Mouse (Mus musculus) midbrain, embryonic 11.5 days (tissue): ENCODE data around the gene Hapln3. TPM values are rescaled to one million over a fixed set of nuclear protein-coding genes. Genes with fewer than 3 reads are reported as not detected.

ENCODE experiments used
- ATAC-seq: fragments of 200-750 bp; cut with Nextera tagmentation; 2 replicates; pipeline ENCODE4 v1.8.0; 2017; ENCODE audit warnings: moderate TSS enrichment, moderate library complexity; ENCODE audit not compliant: low FRiP score
- DNase-seq: peaks from one replicate; pipeline ENCODE4 v3.0.0; 2015; ENCODE audit warnings: low spot score; ENCODE audit errors: missing footprints
- H3K27ac ChIP-seq: fragments of 300-500 bp; sonication (generic); 2 replicates; pipeline ENCODE4 v1.5.1; 2014; ENCODE audit warnings: low read depth, low read length
- H3K27me3 ChIP-seq: fragments of 300-500 bp; sonication (generic); 2 replicates; pipeline ENCODE4 v1.6.1; 2014; ENCODE audit warnings: mild to moderate bottlenecking, low read length, moderate library complexity, mixed read lengths; ENCODE audit not compliant: control insufficient read depth, insufficient read depth
- H3K36me3 ChIP-seq: fragments of 300-500 bp; sonication (generic); 2 replicates; pipeline ENCODE4 v1.6.1; 2014; ENCODE audit warnings: mild to moderate bottlenecking, low read length, moderate library complexity, mixed read lengths; ENCODE audit not compliant: control insufficient read depth, insufficient read depth
- H3K4me1 ChIP-seq: fragments of 300-500 bp; sonication (generic); 2 replicates; pipeline ENCODE4 v1.6.1; 2014; ENCODE audit warnings: low read length; ENCODE audit not compliant: control insufficient read depth, insufficient read depth
- H3K4me2 ChIP-seq: fragments of 300-500 bp; sonication (generic); 2 replicates; pipeline ENCODE4 v1.6.1; 2014; ENCODE audit warnings: mild to moderate bottlenecking, moderate library complexity
- H3K4me3 ChIP-seq: fragments of 300-500 bp; sonication (generic); 2 replicates; pipeline ENCODE4 v1.5.1; 2014; ENCODE audit warnings: low read depth, low read length
- H3K9ac ChIP-seq: fragments of 300-500 bp; sonication (generic); 2 replicates; pipeline ENCODE4 v1.6.1; 2014; ENCODE audit warnings: low read length
- H3K9me3 ChIP-seq: fragments of 300-500 bp; sonication (generic); 2 replicates; pipeline ENCODE4 v1.6.1; 2016; ENCODE audit warnings: low read length; ENCODE audit not compliant: control insufficient read depth
- WGBS: fragments of 180-500 bp; shearing (Covaris S2); extraction: QIAGEN DNeasy Blood & Tissue Kit; methylation state at CpG from one replicate; pipeline ENCODE4 v1.1.7; 2014; 5-methylcytosine and 5-hydroxymethylcytosine counted together
- polyA plus RNA-seq: library from polyadenylated mRNA; unstranded; fragments of >200 nt; fragmentation: Nextera tagmentation; extraction: Ambion mirVana; gene quantifications from 2 replicates; pipeline ENCODE4 v1.2.1, GENCODE M21; 2014

The Hapln3 gene
- polyA plus RNA-seq, 1 experiment from 2014 or later, result 2.1 TPM

DNA sequence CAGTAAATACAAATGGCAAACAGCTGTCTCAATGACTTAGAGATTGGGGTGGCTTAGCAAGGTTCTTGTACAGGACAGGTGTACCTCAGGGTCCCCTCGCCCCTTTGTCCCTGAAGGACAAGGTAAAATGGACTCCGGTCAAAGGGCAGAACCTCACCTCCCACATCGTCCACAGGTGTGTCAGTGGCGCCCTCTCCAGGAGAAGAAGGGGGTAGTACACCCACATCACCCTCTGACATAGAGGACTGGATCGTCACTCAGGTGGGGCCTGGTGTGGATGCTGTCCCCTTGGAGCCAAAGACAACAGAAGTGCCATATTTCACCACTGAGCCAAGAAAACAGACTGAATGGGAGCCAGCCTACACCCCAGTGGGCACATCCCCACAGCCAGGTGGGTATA lies 34.3 kb downstream of the Hapln3 start:
- Histone ChIP-seq H3K4me1 (no peaks in the 10 kb centered on the region), H3K36me3 (no peaks in the 10 kb centered on the region), H3K9me3 (no peaks in the 10 kb centered on the region), H3K27ac (no peak overlapping the region), H3K4me2 (no peak overlapping the region), H3K9ac (no peak overlapping the region), H3K27me3 (no peaks in the 10 kb centered on the region), H3K4me3 (no peak overlapping the region)
- DNase-seq (no peak), ATAC-seq (no peak)
- WGBS, result 69% methylated on average over 5 of the region's 5 CpGs

DNA sequence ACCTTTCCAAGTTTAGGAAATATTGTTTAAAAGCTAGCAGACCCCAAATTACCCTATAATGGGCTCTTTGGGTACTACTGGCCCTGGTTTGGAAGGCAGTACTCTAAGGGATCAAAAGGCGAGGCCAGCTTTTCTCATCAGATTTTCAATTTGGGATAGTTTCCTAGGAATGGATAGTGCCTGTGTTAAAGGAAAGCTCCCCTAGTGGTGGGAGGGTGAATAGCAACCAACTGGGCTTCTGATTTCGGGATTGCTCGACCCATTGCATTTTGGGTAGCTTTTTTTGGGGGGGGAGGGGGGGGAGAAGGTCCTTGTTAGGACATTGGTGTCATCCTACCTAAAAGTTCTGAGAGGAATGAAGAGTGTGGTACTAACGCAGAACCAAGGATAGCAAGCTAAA lies 41.7 kb downstream of the Hapln3 start:
- no peak overlapping the region for H3K4me2 ChIP-seq
- H3K36me3 ChIP-seq, result no peaks in the 10 kb centered on the region
- no peak overlapping the region for H3K27ac ChIP-seq
- no peaks in the 10 kb centered on the region for H3K9me3 ChIP-seq
- H3K4me3 ChIP-seq, result no peak overlapping the region
- ATAC-seq (no peak), DNase-seq (peak; percentile 79)
- no peaks in the 10 kb centered on the region for H3K4me1 ChIP-seq
- WGBS, result 82% methylated on average over 4 of the region's 4 CpGs
- no peak overlapping the region for H3K9ac ChIP-seq
- no peaks in the 10 kb centered on the region for H3K27me3 ChIP-seq

GRCm38 (mm10) chr7:79080572-79081399 lies 50.0 kb downstream of the Hapln3 start:
- 25% methylated on average over 7 of the region's 7 CpGs for WGBS
- Histone ChIP-seq H3K9me3 (no peaks in the 10 kb centered on the region), H3K4me3 (no peak overlapping the region), H3K36me3 (no peaks in the 10 kb centered on the region), H3K4me1 (no peaks in the 10 kb centered on the region), H3K9ac (no peak overlapping the region), H3K27me3 (no peaks in the 10 kb centered on the region), H3K4me2 (no peak overlapping the region), H3K27ac (no peak overlapping the region)
- ATAC-seq (peak; percentile 65; the same call in 1 of the 2 replicates), DNase-seq (peak; percentile 96)

DNA sequence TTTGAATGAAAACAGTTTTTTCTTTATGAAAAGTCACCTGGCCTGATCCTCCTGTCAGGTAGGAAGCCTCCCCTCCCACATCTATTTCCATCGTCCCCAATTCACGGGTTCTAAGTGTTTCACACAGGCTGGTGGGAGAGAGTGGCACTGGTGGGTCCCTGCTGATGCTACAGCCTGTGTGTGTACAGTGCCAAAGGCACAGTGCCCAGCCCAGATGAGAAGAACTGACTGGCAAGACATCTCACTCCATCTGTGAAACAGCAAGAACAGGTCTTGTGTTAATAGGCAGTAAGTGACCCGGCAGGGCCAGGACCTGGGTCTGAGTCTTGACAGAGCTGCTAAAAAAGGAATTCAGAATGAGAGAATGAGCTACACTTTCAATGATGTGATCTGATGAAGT lies 51.6 kb downstream of the Hapln3 start:
- 77% methylated on average over 3 of the region's 3 CpGs for WGBS
- Histone ChIP-seq H3K9me3 (no peaks in the 10 kb centered on the region), H3K9ac (no peak overlapping the region), H3K4me2 (no peak overlapping the region), H3K36me3 (no peaks in the 10 kb centered on the region), H3K27ac (no peak overlapping the region), H3K27me3 (no peaks in the 10 kb centered on the region), H3K4me3 (no peak overlapping the region), H3K4me1 (no peaks in the 10 kb centered on the region)
- ATAC-seq (no peak), DNase-seq (no peak)

GRCm38 (mm10) chr7:79068231-79068630 lies 62.6 kb downstream of the Hapln3 start:
- no peaks in the 10 kb centered on the region for H3K36me3 ChIP-seq
- no peak for DNase-seq
- WGBS, result 66% methylated on average over 4 of the region's 4 CpGs
- no peaks in the 10 kb centered on the region for H3K4me1 ChIP-seq
- no peaks in the 10 kb centered on the region for H3K9me3 ChIP-seq
- no peaks in the 10 kb centered on the region for H3K27me3 ChIP-seq
- no peak overlapping the region for H3K27ac ChIP-seq
- H3K4me3 ChIP-seq, result no peak overlapping the region
- no peak for ATAC-seq
- no peak overlapping the region for H3K4me2 ChIP-seq
- no peak overlapping the region for H3K9ac ChIP-seq

GRCm38 (mm10) chr7:79067466-79067865 lies 63.4 kb downstream of the Hapln3 start:
- DNase-seq, result no peak
- Histone ChIP-seq H3K4me1 (no peaks in the 10 kb centered on the region), H3K27me3 (no peaks in the 10 kb centered on the region), H3K27ac (no peak overlapping the region), H3K4me3 (no peak overlapping the region), H3K9me3 (no peaks in the 10 kb centered on the region), H3K36me3 (no peaks in the 10 kb centered on the region), H3K4me2 (no peak overlapping the region), H3K9ac (no peak overlapping the region)
- no peak for ATAC-seq
- WGBS, result 77% methylated on average over 7 of the region's 7 CpGs

Other genes starting within 250 kb of the Hapln3 start
- 42.2 and 48.9 TPM in 2 replicates for gene Aen, start 235.2 kb downstream of the Hapln3 start, polyA plus RNA-seq
- gene Isg20, start 217.6 kb downstream of the Hapln3 start, polyA plus RNA-seq, result 0.57 and 0.78 TPM in 2 replicates
- gene Acan, start 77.5 kb downstream of the Hapln3 start, polyA plus RNA-seq, result not detected in 2 replicates
- gene Mfge8, start 18.0 kb upstream of the Hapln3 start, polyA plus RNA-seq, result 70.6 and 76.9 TPM in 2 replicates
- 11.6 and 11.7 TPM in 2 replicates for gene Abhd2, start 142.2 kb upstream of the Hapln3 start, polyA plus RNA-seq